Mouse (Mus musculus) ES-E14 (cell line): ENCODE data around the gene Marc2. TPM values are rescaled to one million over a fixed set of nuclear protein-coding genes. Genes with fewer than 3 reads are reported as not detected.

ENCODE experiments used
- DNase-seq: peaks from one replicate; pipeline ENCODE4 v3.0.0-alpha.2; 2013; ENCODE audit warnings: low read depth, low spot score
- H3K27ac ChIP-seq: 2 replicates; pipeline ENCODE4 v1.5.1; 2012; ENCODE audit warnings: low read depth, mild to moderate bottlenecking, low read length, moderate library complexity, mixed read lengths; ENCODE audit not compliant: poor library complexity, insufficient read depth, severe bottlenecking
- H3K36me3 ChIP-seq: 2 replicates; pipeline ENCODE4 v1.6.1; 2012; ENCODE audit warnings: mild to moderate bottlenecking, low read length, moderate library complexity, mixed read lengths; ENCODE audit not compliant: control insufficient read depth, poor library complexity, insufficient read depth, severe bottlenecking
- H3K4me1 ChIP-seq, 2 experiments: fragments of 150-350 bp in 1 of 2; sonication (generic) in 1 of 2; 2 replicates each; pipeline ENCODE4 v1.6.1; 2012; ENCODE audit warnings: low read length in 2 of 2, mild to moderate bottlenecking in 1 of 2, mixed read lengths in 1 of 2; ENCODE audit not compliant: control insufficient read depth in 2 of 2, insufficient read depth in 2 of 2, poor library complexity in 1 of 2
- H3K4me3 ChIP-seq, 2 experiments: fragments of 150-350 bp in 1 of 2; sonication (generic) in 1 of 2; 2 replicates each; pipeline ENCODE4 v1.5.1; 2012; ENCODE audit warnings: low read length in 2 of 2, low read depth in 1 of 2, mild to moderate bottlenecking in 1 of 2, mixed read lengths in 1 of 2; ENCODE audit not compliant: insufficient read depth in 1 of 2, poor library complexity in 1 of 2, severe bottlenecking in 1 of 2
- H3K9ac ChIP-seq: 2 replicates; pipeline ENCODE4 v1.6.1; 2012; ENCODE audit warnings: low read depth, mild to moderate bottlenecking, low read length, mixed read lengths; ENCODE audit not compliant: poor library complexity, insufficient read depth, severe bottlenecking
- H3K9me3 ChIP-seq: fragments of 150-350 bp; sonication (generic); 2 replicates; pipeline ENCODE4 v1.6.1; 2012; ENCODE audit warnings: low read depth, mild to moderate bottlenecking, low read length; ENCODE audit not compliant: control insufficient read depth, insufficient read depth
- CHD2 ChIP-seq: IDR thresholded peaks from 2 replicates; pipeline ENCODE4 v1.6.1; 2014; ENCODE audit warnings: mild to moderate bottlenecking, low read depth, low read length, inconsistent platforms
- HCFC1 ChIP-seq: IDR thresholded peaks from 2 replicates; pipeline ENCODE4 v1.6.1; 2012; ENCODE audit warnings: low read length, inconsistent platforms, borderline replicate concordance; ENCODE audit not compliant: insufficient read depth
- MAFK ChIP-seq: IDR thresholded peaks from 2 replicates; pipeline ENCODE4 v1.6.1; 2014; ENCODE audit warnings: mild to moderate bottlenecking, low read depth, low read length, inconsistent platforms; ENCODE audit not compliant: insufficient read depth
- ZC3H11A ChIP-seq: IDR thresholded peaks from 2 replicates; pipeline ENCODE4 v1.6.1; 2012; ENCODE audit warnings: low read depth, mild to moderate bottlenecking, inconsistent platforms, low read length, borderline replicate concordance
- ZNF384 ChIP-seq: IDR thresholded peaks from 2 replicates; pipeline ENCODE4 v1.6.1; 2012; ENCODE audit warnings: low read depth, low read length, inconsistent platforms
- in situ Hi-C, 2 experiments: fragments of 600-800 bp; cut with MboI; formaldehyde crosslinking; loops; one replicate each; pipeline ENCODE4 v1.15.1; 2025; ENCODE audit warnings: low sequenced_read_pairs in 2 of 2, inconsistent platforms in 1 of 2; ENCODE audit not compliant: unreplicated experiment in 2 of 2
- total RNA-seq: library from RNA; depleted of rRNA; stranded (reverse); fragments of 300-350 nt; gene quantifications from 2 replicates; pipeline ENCODE4 v1.2.3, GENCODE M21; 2012

The Marc2 gene
- total RNA-seq, 1 experiment, result 58.1 TPM

DNA sequence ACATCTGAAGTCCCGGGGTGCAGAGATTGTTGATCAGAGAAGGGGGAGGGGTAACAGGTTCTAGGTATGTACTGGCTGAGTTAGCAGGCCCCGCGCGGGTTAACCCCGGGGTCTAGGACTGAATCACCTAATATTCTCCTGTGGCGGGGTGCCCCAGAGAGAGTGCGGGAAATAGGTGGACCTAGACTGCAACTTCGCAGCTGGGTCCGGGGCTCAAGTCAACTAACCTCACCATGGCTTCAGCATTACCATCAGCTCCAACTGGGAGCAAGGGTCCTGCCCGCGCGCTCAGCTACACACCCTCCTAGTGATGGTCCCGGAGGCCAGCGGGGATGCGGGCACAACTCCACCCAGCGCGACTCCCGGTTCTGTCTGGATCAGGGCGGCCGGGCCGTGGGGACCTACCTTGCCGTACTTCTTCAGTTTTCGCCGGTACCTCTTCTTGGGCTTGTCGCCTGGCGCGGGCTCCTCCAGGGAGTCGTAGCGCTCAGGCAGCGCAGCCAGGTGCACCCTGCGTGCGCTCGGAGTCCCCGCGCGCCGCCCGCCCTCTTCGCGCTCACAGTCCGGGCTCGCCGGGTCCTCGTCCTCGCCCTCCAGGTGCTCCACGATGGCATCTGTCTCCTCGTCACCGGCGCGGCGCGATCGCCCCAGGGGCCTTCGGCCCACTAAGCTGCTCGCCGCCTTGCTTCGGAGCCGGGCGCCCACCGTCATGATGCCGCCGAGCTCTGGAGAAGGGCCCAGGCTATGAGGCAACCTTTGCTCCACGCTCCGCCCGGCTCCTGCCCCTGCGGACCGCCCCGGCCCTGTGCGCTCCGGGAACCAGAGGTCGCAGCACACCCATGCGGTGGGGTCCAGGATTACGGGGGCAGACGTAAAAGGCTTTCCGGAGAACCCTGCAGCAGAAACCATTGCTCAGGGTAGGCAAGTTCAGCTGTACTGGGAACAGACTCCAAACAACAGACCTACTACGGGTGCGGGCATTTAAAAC is 36.3 kb upstream of the Marc2 start, which contains the start of gene C130074G19Rik:
Gene C130074G19Rik, minus strand, starts transcription at position 938 of the 988 bp plus-strand sequence.
- H3K9ac ChIP-seq, result peak within 1 kb of the TSS; percentile 56
- peak; percentile 62 for DNase-seq
- no peak within 1 kb of the TSS for H3K27ac ChIP-seq

DNA sequence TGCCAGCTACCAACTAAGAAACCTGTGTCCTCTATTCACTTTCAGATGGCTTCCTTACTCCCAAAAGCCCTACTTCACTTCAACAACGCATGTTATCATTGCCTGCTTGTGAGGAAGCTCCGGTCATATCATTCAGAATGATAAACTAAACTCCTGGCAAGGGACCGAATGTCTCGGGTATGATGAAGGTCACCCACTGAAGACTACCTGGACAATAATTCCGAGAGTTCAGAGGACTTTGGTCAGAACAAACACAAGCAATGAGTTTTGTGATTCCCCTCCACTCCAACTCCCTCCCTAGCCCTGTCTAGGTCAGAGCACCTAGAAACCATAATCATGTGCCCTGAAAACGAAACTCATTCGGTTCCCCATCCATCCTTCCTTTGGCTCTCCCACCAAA is 35.6 kb upstream of the Marc2 start:
- no peak for TF ChIP-seq MAFK
- no peak for TF ChIP-seq CHD2
- no peak for TF ChIP-seq ZC3H11A
- no peak for TF ChIP-seq ZNF384
- no peak for TF ChIP-seq HCFC1
- in situ Hi-C loops, result no loop called here
- Histone ChIP-seq H3K4me3 (peak overlapping the region in 1 of 2 experiments; percentile 75; a peak in 1 of 4 replicates), H3K4me1 (no peaks in the 10 kb centered on the region), H3K9me3 (no peaks in the 10 kb centered on the region), H3K27ac (no peak overlapping the region), H3K9ac (no peak overlapping the region), H3K36me3 (no peaks in the 10 kb centered on the region)
- DNase-seq, result no peak

More for the DNA sequence above, 36.3 kb upstream of the Marc2 start, which contains the start of gene C130074G19Rik:
- no peaks in the 10 kb centered on the region for H3K9me3 ChIP-seq
- no peaks in the 10 kb centered on the region for H3K4me1 ChIP-seq
- in situ Hi-C loops, result no loop called here
- H3K36me3 ChIP-seq, result no peaks in the 10 kb centered on the region
- TF ChIP-seq HCFC1 (0 out of 2 replicates have a peak, but pooled peaks have one; percentile 36), CHD2 (no peak), MAFK (no peak), ZC3H11A (no peak), ZNF384 (no peak)
- H3K4me3 ChIP-seq, result peak within 1 kb of the TSS; percentile 65 to 75

DNA sequence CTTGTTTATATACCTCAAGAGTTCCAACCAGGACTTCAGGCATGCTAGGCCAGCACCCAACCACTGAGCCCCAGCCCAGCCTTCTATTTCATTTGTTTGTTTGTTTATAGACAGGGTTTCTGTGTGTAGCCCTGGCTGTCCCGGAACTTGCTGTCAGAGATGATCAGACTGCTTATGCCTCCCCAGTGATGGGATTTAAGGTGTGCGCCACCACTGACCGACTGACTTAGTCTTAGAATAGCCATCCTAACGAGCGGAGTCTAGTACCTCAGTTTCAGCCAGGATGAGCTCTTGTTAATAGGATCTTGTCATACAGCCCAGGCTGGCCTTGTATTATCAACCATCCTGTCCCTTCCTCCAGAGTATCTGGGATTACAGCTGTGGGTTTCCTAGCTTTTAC is 35.0 kb upstream of the Marc2 start:
- H3K36me3 ChIP-seq, result no peaks in the 10 kb centered on the region
- no peaks in the 10 kb centered on the region for H3K4me1 ChIP-seq
- in situ Hi-C loops, result no loop called here
- no peak overlapping the region for H3K4me3 ChIP-seq
- H3K27ac ChIP-seq, result no peak overlapping the region
- no peak for TF ChIP-seq HCFC1
- no peak for TF ChIP-seq ZC3H11A
- TF ChIP-seq ZNF384, result no peak
- TF ChIP-seq CHD2, result no peak
- TF ChIP-seq MAFK, result no peak
- no peak for DNase-seq
- no peaks in the 10 kb centered on the region for H3K9me3 ChIP-seq
- H3K9ac ChIP-seq, result no peak overlapping the region

DNA sequence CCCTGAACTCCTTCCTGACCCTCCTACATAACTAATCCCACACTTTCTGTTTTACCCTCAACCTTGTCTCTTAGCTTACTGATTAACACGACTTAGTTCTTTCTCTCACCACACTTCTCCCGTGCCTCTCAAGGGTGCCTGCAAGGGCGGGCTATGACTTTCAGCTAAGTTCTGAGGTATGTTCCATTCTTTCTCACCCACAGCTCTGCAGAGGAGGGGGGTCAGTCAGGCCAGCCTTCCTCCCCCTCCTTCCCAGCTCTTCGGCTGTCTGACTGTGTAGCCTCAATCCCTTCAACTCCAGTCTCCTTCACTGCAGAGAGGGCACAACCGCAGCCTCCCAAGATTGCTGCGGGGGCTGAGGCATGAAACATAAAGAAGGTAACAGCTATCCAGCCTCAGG is 32.6 kb upstream of the Marc2 start:
- Histone ChIP-seq H3K4me1 (peaks cover 0 to 2% of the 10 kb centered on the region in 2 experiments; a peak in 1 of 4 replicates), H3K36me3 (no peaks in the 10 kb centered on the region), H3K27ac (no peak overlapping the region), H3K9ac (no peak overlapping the region), H3K4me3 (no peak overlapping the region), H3K9me3 (no peaks in the 10 kb centered on the region)
- TF ChIP-seq ZC3H11A (no peak), MAFK (no peak), CHD2 (no peak), ZNF384 (no peak), HCFC1 (no peak)
- DNase-seq, result no peak
- in situ Hi-C loops, result no loop called here
